Mouse (Mus musculus): Measurements from ENCODE around the gene Wnk2. TPM values are rescaled to one million over a fixed set of nuclear protein-coding genes. Genes with fewer than 3 reads are reported as not detected.

Wnk2 gene
- polyA plus RNA-seq, 1 experiment from 2014 or later = 1.0 TPM

DNA sequence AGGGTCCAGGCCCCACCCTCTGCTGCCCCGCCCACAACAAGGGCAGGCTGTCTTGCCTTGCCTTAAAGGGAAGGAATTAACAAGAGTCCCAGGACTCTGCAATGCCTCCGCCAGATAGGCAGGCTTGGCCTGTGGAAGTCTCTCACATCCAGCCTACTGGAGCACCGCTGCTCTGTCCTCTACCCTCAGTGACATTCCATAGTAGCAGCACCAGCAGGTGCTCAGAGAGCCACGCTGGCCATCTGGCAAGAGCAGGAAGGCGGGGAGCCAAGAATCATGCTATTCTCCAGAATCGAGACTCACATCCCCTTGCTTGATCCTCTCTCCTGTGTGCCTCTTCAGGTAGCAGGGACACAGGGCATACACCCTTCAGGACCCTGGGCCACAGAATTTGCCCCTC is 3.4 kb downstream of the Wnk2 start:
- H3K27me3 ChIP-seq (ENCODE audit: control insufficient read depth, insufficient read depth, low read length) = peaks cover 53% of the 10 kb centered on the region
- H3K4me3 ChIP-seq (ENCODE audit: low read depth, low read length) = no peak overlapping the region
- no peaks in the 10 kb centered on the region for H3K36me3 ChIP-seq (ENCODE audit: control insufficient read depth, insufficient read depth, low read length)
- H3K4me1 ChIP-seq (ENCODE audit: control insufficient read depth, insufficient read depth, low read length) = peaks cover 13% of the 10 kb centered on the region
- no peak overlapping the region for H3K9ac ChIP-seq (ENCODE audit: low read length)
- 48% methylated on average over 6 of the region's 6 CpGs for WGBS
- no peaks in the 10 kb centered on the region for H3K9me3 ChIP-seq (ENCODE audit: control insufficient read depth, low read length)
- DNase-seq (ENCODE audit: low spot score) (no peak), ATAC-seq (ENCODE audit: insufficient number of reproducible peaks, low FRiP score, low TSS enrichment, low read depth) (no peak)
- no peak overlapping the region for H3K27ac ChIP-seq (replicated peaks; ENCODE audit: low read depth, low read length)
- H3K4me2 ChIP-seq (ENCODE audit: low read depth, severe bottlenecking) = no peak overlapping the region

DNA sequence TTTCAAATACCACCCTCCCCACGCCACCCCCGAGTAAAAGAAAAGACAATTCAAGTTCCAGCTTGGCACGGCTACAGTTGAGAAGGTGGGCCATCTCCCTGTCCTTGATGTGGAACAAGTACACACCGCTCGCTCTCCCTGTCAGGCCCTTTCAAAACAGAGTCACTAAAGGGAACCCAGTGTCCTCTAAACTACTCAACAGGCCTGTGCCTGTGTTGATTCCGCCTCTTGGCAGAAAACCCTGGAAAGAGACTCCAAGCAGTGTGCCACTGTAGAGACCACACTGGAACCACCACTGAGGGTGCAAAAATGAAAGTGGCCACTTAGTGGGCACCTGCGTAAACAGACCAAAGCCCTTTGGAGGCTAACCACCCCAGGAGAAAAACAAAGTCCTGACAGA is 4.5 kb downstream of the Wnk2 start:
- Histone ChIP-seq H3K4me3 (ENCODE audit: low read depth, low read length) (no peak overlapping the region), H3K27ac (replicated peaks; ENCODE audit: low read depth, low read length) (no peak overlapping the region), H3K9me3 (ENCODE audit: control insufficient read depth, low read length) (no peaks in the 10 kb centered on the region), H3K36me3 (ENCODE audit: control insufficient read depth, insufficient read depth, low read length) (no peaks in the 10 kb centered on the region), H3K27me3 (ENCODE audit: control insufficient read depth, insufficient read depth, low read length) (peaks cover 46% of the 10 kb centered on the region), H3K4me2 (ENCODE audit: low read depth, severe bottlenecking) (no peak overlapping the region), H3K4me1 (ENCODE audit: control insufficient read depth, insufficient read depth, low read length) (peaks cover 13% of the 10 kb centered on the region), H3K9ac (ENCODE audit: low read length) (no peak overlapping the region)
- ATAC-seq (ENCODE audit: insufficient number of reproducible peaks, low FRiP score, low TSS enrichment, low read depth) (no peak), DNase-seq (ENCODE audit: low spot score) (no peak)
- WGBS = 91% methylated on average over 7 of the region's 7 CpGs

DNA sequence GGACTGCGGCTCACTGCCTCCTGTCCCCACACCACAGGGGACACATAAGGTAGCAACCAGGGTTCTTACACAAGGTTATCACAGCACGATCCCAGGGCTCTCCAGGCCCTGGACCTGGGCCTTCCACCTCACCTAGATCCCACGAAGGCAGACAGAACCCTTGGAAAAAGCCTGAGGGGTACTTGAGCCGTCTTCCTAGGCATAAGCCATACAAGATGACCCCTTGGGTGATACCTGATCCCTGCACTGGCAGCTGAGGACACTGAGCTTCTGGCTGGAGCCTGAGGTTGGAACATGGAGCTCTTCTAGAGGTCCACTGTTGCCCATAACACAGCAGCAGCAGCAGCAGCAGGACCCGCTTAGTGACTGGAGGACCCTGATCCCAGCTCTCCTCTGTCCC is 5.4 kb downstream of the Wnk2 start:
- DNase-seq (ENCODE audit: low spot score) (no peak), ATAC-seq (ENCODE audit: insufficient number of reproducible peaks, low FRiP score, low TSS enrichment, low read depth) (no peak)
- H3K9ac ChIP-seq (ENCODE audit: low read length) = no peak overlapping the region

DNA sequence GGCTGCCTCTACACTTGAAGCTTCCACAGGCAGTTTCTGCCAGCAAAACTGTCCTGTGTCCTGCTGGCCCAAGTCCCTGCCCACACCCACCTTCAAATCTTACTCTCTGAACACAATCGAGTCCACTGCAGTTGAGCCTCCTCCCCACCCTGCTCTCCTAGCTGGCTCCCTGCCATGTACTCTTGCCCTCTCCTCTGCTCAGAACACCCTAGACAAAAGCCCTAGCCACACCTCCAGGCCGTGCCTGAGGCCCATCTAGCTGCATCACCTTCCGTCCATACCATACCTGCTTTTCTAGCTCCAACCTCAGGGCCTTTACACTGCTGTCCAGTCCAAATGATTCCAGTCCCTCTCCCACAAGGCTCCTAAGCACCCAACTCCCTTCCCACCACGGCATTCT is 7.2 kb downstream of the Wnk2 start:
- H3K9me3 ChIP-seq (ENCODE audit: control insufficient read depth, low read length) = no peaks in the 10 kb centered on the region
- peaks cover 20% of the 10 kb centered on the region for H3K27me3 ChIP-seq (ENCODE audit: control insufficient read depth, insufficient read depth, low read length)
- no peaks in the 10 kb centered on the region for H3K36me3 ChIP-seq (ENCODE audit: control insufficient read depth, insufficient read depth, low read length)
- DNase-seq (ENCODE audit: low spot score) = no peak
- no peak overlapping the region for H3K4me3 ChIP-seq (ENCODE audit: low read depth, low read length)
- no peaks in the 10 kb centered on the region for H3K4me1 ChIP-seq (ENCODE audit: control insufficient read depth, insufficient read depth, low read length)
- 82% methylated on average over 4 of the region's 4 CpGs for WGBS
- no peak overlapping the region for H3K27ac ChIP-seq (replicated peaks; ENCODE audit: low read depth, low read length)
- H3K9ac ChIP-seq (ENCODE audit: low read length) = no peak overlapping the region
- no peak overlapping the region for H3K4me2 ChIP-seq (ENCODE audit: low read depth, severe bottlenecking)
- ATAC-seq (ENCODE audit: insufficient number of reproducible peaks, low FRiP score, low TSS enrichment, low read depth) = no peak

More for the DNA sequence above, 5.4 kb downstream of the Wnk2 start:
- H3K27ac ChIP-seq (replicated peaks; ENCODE audit: low read depth, low read length) = no peak overlapping the region
- H3K4me3 ChIP-seq (ENCODE audit: low read depth, low read length) = no peak overlapping the region
- H3K4me1 ChIP-seq (ENCODE audit: control insufficient read depth, insufficient read depth, low read length) = peaks cover 9% of the 10 kb centered on the region
- H3K36me3 ChIP-seq (ENCODE audit: control insufficient read depth, insufficient read depth, low read length) = no peaks in the 10 kb centered on the region
- H3K4me2 ChIP-seq (ENCODE audit: low read depth, severe bottlenecking) = no peak overlapping the region
- H3K9me3 ChIP-seq (ENCODE audit: control insufficient read depth, low read length) = no peaks in the 10 kb centered on the region
- peaks cover 38% of the 10 kb centered on the region for H3K27me3 ChIP-seq (ENCODE audit: control insufficient read depth, insufficient read depth, low read length)
- WGBS = 78% methylated on average over 5 of the region's 5 CpGs

DNA sequence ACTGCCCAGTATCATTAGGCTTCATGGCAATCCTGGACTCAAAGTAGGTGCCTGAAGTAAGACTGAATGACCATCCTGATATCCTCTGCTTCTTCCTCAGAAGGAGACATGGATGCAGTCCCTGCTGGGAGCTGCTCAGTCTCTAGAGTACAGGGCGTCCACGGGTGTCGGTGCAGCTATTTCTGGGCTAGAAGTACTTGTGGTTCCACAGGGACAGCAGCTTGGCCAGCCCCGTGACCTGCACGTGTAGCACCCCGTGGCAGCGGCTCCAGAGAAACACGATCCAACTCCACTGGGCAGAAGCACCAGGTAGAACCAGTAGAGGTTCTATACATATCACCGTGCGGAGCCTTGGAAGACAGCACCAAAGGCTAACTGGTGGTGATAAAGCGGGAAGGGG is 13.3 kb downstream of the Wnk2 start:
- H3K4me2 ChIP-seq (ENCODE audit: low read depth, severe bottlenecking) = no peak overlapping the region
- H3K9me3 ChIP-seq (ENCODE audit: control insufficient read depth, low read length) = no peaks in the 10 kb centered on the region
- H3K4me1 ChIP-seq (ENCODE audit: control insufficient read depth, insufficient read depth, low read length) = 0 out of 2 replicates have a peak, but pooled peaks cover 2% of the 10 kb centered on the region
- no peaks in the 10 kb centered on the region for H3K27me3 ChIP-seq (ENCODE audit: control insufficient read depth, insufficient read depth, low read length)
- no peak overlapping the region for H3K4me3 ChIP-seq (ENCODE audit: low read depth, low read length)
- DNase-seq (ENCODE audit: low spot score) (no peak), ATAC-seq (ENCODE audit: insufficient number of reproducible peaks, low FRiP score, low TSS enrichment, low read depth) (no peak)
- H3K27ac ChIP-seq (replicated peaks; ENCODE audit: low read depth, low read length) = no peak overlapping the region
- no peak overlapping the region for H3K9ac ChIP-seq (ENCODE audit: low read length)
- WGBS = 95% methylated on average over 11 of the region's 11 CpGs
- H3K36me3 ChIP-seq (ENCODE audit: control insufficient read depth, insufficient read depth, low read length) = no peaks in the 10 kb centered on the region

DNA sequence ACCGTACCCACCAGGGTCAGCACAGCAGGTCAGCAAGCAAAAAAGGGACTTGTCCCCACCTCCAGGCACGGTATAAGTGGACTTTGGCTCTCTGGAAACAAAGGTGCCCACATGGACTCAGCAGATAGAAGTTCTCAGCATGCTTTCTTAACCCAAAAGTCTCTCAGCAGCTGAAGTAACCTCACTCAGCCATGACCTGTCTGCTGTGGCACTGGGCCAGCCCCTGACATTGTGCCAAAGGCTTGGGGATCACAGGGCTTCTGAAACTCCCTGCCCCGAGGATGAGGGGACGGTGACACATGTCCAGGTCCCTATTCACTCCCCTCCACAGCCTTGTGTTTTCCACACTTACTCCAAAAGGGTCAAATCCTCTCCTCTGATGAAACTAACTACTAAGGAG is 14.7 kb downstream of the Wnk2 start:
- Histone ChIP-seq H3K4me2 (ENCODE audit: low read depth, severe bottlenecking) (no peak overlapping the region), H3K27ac (replicated peaks; ENCODE audit: low read depth, low read length) (no peak overlapping the region), H3K9ac (ENCODE audit: low read length) (no peak overlapping the region), H3K4me1 (ENCODE audit: control insufficient read depth, insufficient read depth, low read length) (0 out of 2 replicates have a peak, but pooled peaks cover 2% of the 10 kb centered on the region), H3K27me3 (ENCODE audit: control insufficient read depth, insufficient read depth, low read length) (no peaks in the 10 kb centered on the region), H3K4me3 (ENCODE audit: low read depth, low read length) (no peak overlapping the region), H3K36me3 (ENCODE audit: control insufficient read depth, insufficient read depth, low read length) (no peaks in the 10 kb centered on the region), H3K9me3 (ENCODE audit: control insufficient read depth, low read length) (no peaks in the 10 kb centered on the region)
- DNase-seq (ENCODE audit: low spot score) (no peak), ATAC-seq (ENCODE audit: insufficient number of reproducible peaks, low FRiP score, low TSS enrichment, low read depth) (no peak)
- WGBS = 79% methylated on average over 4 of the region's 4 CpGs

DNA sequence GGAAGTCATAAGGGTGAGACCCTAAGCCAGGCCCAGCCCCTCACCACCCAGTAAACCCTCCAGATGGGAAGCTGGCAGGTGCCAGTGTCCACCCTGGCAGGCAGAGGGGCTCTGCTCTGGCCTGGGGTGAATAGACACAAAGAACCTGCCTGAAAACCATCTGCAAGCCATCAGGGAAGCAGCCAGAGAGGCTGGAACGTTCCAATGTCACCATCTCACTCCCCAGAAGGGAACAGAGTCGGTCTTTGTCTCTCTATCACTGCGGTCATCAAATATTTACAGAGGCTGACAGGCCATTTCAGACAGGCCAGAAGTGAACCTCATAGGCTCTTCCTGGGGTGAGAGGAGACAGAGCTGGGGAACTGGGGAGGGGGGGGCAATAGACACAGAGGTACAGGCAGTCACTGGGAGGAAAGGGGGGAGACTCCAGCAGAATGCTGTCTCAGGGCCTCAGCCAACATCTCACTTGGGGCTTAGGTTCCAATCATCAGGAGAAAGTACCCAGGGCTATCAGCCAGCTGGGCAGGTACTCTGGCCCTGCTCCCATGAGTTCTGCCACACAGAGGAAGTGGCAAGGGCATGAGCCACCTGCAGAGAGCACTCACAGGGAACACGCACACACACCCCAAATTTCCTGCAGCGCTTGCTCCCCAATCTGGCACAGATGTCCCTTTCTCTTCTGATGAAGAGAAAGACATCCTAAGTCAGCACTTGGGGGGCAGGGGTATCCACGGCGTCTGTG is 15.7 kb downstream of the Wnk2 start:
- DNase-seq (ENCODE audit: low spot score) (no peak), ATAC-seq (ENCODE audit: insufficient number of reproducible peaks, low FRiP score, low TSS enrichment, low read depth) (no peak)
- Histone ChIP-seq H3K9me3 (ENCODE audit: control insufficient read depth, low read length) (no peaks in the 10 kb centered on the region), H3K36me3 (ENCODE audit: control insufficient read depth, insufficient read depth, low read length) (no peaks in the 10 kb centered on the region), H3K4me3 (ENCODE audit: low read depth, low read length) (no peak overlapping the region), H3K9ac (ENCODE audit: low read length) (no peak overlapping the region), H3K27ac (replicated peaks; ENCODE audit: low read depth, low read length) (no peak overlapping the region), H3K4me1 (ENCODE audit: control insufficient read depth, insufficient read depth, low read length) (0 out of 2 replicates have a peak, but pooled peaks cover 2% of the 10 kb centered on the region), H3K27me3 (ENCODE audit: control insufficient read depth, insufficient read depth, low read length) (no peaks in the 10 kb centered on the region), H3K4me2 (ENCODE audit: low read depth, severe bottlenecking) (no peak overlapping the region)
- 84% methylated on average over 7 of the region's 7 CpGs for WGBS

DNA sequence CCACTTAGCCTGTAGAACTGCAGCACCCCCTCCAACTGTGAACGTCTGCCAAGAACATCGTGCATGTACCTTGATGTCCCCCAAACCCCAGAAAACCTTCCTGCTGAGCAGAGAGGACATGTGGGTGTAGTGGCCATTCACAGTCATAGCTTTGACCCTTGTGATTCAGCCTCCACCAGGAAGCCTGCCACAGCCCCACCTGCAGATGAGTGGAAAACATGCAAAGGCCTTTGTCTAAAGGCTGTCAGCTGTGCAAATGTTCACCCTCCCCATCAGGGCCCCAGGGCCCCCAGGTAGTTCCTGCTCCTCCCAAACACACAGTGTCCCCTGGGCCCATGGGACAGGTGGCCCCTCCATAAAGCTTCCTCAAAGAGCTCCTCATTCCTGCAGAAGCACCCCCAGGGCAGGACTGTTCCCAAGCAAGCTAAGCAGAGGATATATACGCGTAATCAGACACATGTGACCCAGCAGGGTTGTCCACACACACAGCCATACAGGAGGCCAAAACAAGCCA is 16.4 kb downstream of the Wnk2 start:
- Histone ChIP-seq H3K27me3 (ENCODE audit: control insufficient read depth, insufficient read depth, low read length) (no peaks in the 10 kb centered on the region), H3K27ac (replicated peaks; ENCODE audit: low read depth, low read length) (no peak overlapping the region), H3K4me3 (ENCODE audit: low read depth, low read length) (no peak overlapping the region), H3K9me3 (ENCODE audit: control insufficient read depth, low read length) (no peaks in the 10 kb centered on the region), H3K4me1 (ENCODE audit: control insufficient read depth, insufficient read depth, low read length) (0 out of 2 replicates have a peak, but pooled peaks cover 2% of the 10 kb centered on the region), H3K4me2 (ENCODE audit: low read depth, severe bottlenecking) (no peak overlapping the region), H3K9ac (ENCODE audit: low read length) (no peak overlapping the region), H3K36me3 (ENCODE audit: control insufficient read depth, insufficient read depth, low read length) (no peaks in the 10 kb centered on the region)
- DNase-seq (ENCODE audit: low spot score) (no peak), ATAC-seq (ENCODE audit: insufficient number of reproducible peaks, low FRiP score, low TSS enrichment, low read depth) (no peak)
- WGBS = 81% methylated on average over 4 of the region's 4 CpGs
